Mouse (Mus musculus): Measurements from ENCODE around the gene Shcbp1. TPM values are rescaled to one million over a fixed set of nuclear protein-coding genes. Genes with fewer than 3 reads are reported as not detected.
"Not testable (repeated sequence)": the region's sequence is repeated elsewhere in the genome, so short reads cannot be mapped to it uniquely, and the experiment has no call there.

The Shcbp1 gene
- polyA plus RNA-seq, 1 experiment from 2014 or later = 109 TPM

DNA sequence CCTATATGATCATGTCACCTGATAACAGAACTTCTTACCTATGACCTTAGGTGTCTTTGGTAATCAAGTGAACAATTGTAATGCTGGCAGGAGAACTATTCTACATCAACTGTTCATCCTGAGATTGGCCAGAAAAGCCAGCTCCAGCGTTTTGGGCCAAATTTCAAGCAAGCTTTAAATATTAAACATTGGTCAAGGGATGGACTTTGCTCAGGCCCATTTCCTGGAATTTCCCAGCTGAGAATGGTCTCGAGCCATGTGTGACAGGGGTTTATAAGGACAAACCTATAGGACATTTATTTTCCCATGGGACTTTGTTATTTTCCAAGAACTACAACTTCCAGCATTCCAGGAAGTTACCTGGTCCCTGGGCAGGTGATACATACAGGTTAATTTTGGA is 63.8 kb downstream of the Shcbp1 start:
- H3K9ac ChIP-seq = no peak overlapping the region
- H3K4me2 ChIP-seq = no peak overlapping the region
- ATAC-seq (ENCODE audit: insufficient read depth) (no peak), DNase-seq (no peak)
- no peak overlapping the region for H3K4me3 ChIP-seq (ENCODE audit: low read depth, low read length)
- H3K4me1 ChIP-seq (ENCODE audit: insufficient read depth) = no peaks in the 10 kb centered on the region
- WGBS = 48% methylated on average over 2 of the region's 2 CpGs
- TF ChIP-seq CTCF (IDR thresholded peaks at IDR 0.05; ENCODE audit: low read depth) = no peak
- no peaks in the 10 kb centered on the region for H3K27me3 ChIP-seq (ENCODE audit: insufficient read depth, low read length)
- no peak overlapping the region for H3K27ac ChIP-seq (ENCODE audit: low read depth)
- H3K36me3 ChIP-seq (ENCODE audit: insufficient read depth) = no peaks in the 10 kb centered on the region
- no peaks in the 10 kb centered on the region for H3K9me3 ChIP-seq (ENCODE audit: low read depth, low read length)

DNA sequence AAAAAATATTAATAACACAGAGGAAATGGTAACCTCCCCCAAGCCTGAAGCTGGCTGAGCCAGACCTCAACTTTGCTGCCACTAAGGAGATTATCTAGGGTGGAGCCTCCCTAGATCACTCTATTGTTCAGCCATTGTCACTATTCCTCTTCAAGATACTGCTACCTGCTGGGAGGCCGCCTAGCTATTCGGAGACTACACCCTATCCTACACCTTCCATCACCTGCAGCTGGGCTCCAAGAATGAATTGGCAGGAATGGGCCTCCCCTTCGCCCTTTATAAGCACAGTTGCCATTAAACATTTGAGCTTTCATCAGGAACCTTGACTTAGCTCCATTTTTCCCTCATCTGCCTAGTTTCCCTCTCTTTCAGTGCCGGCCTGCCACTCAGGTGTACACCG is 71.0 kb downstream of the Shcbp1 start:
- not testable (repeated sequence) for H3K9me3 ChIP-seq (ENCODE audit: low read depth, low read length); H3K27ac ChIP-seq (ENCODE audit: low read depth); H3K27me3 ChIP-seq (ENCODE audit: insufficient read depth, low read length); H3K9ac ChIP-seq; DNase-seq; H3K4me1 ChIP-seq (ENCODE audit: insufficient read depth); ATAC-seq (ENCODE audit: insufficient read depth); H3K4me3 ChIP-seq (ENCODE audit: low read depth, low read length); H3K36me3 ChIP-seq (ENCODE audit: insufficient read depth); H3K4me2 ChIP-seq
- WGBS = 65% methylated on average over 5 of the region's 5 CpGs

DNA sequence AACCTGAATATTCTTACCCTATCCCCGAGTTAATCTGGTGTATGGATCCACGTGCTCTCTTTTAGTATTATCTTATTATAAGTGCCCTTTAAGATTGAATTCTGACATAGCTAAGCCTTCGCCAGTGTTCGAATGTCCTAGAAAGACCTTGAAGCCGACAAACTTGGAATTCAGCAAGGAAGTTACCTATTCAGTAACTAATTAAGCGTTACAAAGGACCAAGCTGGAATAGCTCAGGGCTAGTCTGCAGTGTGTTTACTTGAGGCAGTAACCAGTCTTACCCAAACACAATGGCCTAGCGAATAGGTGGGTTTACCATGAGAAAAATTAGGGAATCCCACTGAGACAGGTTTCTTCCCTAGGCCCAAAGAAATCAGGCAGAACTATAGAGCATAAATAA is 71.5 kb downstream of the Shcbp1 start:
- not testable (repeated sequence) for H3K4me1 ChIP-seq (ENCODE audit: insufficient read depth); H3K27ac ChIP-seq (ENCODE audit: low read depth); H3K9me3 ChIP-seq (ENCODE audit: low read depth, low read length); H3K4me3 ChIP-seq (ENCODE audit: low read depth, low read length); H3K36me3 ChIP-seq (ENCODE audit: insufficient read depth); H3K4me2 ChIP-seq; H3K27me3 ChIP-seq (ENCODE audit: insufficient read depth, low read length); H3K9ac ChIP-seq; ATAC-seq (ENCODE audit: insufficient read depth); DNase-seq
- WGBS = 77% methylated on average over 7 of the region's 7 CpGs

DNA sequence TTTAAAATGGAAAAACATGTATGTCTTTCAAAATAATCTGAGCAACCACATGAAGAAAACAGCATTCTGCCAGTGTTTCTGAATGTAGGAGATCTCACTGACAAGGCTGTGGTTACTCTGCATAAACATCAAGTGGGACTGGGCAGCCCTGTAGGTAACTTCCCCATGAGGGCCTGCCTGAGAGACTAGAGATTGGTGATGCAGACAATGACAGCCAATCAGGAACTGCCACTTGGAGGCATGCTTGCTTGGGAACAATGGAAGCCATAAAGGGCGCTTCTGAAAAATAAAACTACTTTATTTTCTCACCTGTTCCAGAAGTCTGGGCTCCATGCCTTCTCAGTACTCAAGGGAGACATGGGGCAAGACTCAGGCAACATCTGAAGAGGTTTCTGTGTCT is 87.7 kb downstream of the Shcbp1 start:
- H3K4me3 ChIP-seq (ENCODE audit: low read depth, low read length) = no peak overlapping the region
- TF ChIP-seq CTCF (IDR thresholded peaks at IDR 0.05; ENCODE audit: low read depth) = no peak
- no peaks in the 10 kb centered on the region for H3K36me3 ChIP-seq (ENCODE audit: insufficient read depth)
- WGBS = 58% methylated on average over 1 of the region's 1 CpGs
- no peak overlapping the region for H3K27ac ChIP-seq (ENCODE audit: low read depth)
- H3K4me1 ChIP-seq (ENCODE audit: insufficient read depth) = no peaks in the 10 kb centered on the region
- no peak overlapping the region for H3K4me2 ChIP-seq
- H3K9me3 ChIP-seq (ENCODE audit: low read depth, low read length) = no peaks in the 10 kb centered on the region
- H3K27me3 ChIP-seq (ENCODE audit: insufficient read depth, low read length) = no peaks in the 10 kb centered on the region
- H3K9ac ChIP-seq = no peak overlapping the region
- ATAC-seq (ENCODE audit: insufficient read depth) (no peak), DNase-seq (no peak)

Other genes starting within 250 kb of the Shcbp1 start
- 14.2 and 15.0 TPM in 2 replicates for gene Zfp958, start 166.4 kb downstream of the Shcbp1 start, polyA plus RNA-seq (2014; fragmentation: Nextera tagmentation; extraction: Ambion mirVana)